Mouse (Mus musculus): Measurements from ENCODE around the gene Rbm7. TPM values are rescaled to one million over a fixed set of nuclear protein-coding genes. Genes with fewer than 3 reads are reported as not detected.

The Rbm7 gene
- polyA plus RNA-seq (2017; shearing (Covaris generic)), result 267 TPM

GRCm38 (mm10) chr9:48494817-48495547 is at the start of gene Rbm7, which contains the start of gene Gm5617:
TSS of gene Rbm7 (minus strand) at chr9:48495299.
TSS of gene Gm5617 (plus strand) at chr9:48495442.

DNA sequence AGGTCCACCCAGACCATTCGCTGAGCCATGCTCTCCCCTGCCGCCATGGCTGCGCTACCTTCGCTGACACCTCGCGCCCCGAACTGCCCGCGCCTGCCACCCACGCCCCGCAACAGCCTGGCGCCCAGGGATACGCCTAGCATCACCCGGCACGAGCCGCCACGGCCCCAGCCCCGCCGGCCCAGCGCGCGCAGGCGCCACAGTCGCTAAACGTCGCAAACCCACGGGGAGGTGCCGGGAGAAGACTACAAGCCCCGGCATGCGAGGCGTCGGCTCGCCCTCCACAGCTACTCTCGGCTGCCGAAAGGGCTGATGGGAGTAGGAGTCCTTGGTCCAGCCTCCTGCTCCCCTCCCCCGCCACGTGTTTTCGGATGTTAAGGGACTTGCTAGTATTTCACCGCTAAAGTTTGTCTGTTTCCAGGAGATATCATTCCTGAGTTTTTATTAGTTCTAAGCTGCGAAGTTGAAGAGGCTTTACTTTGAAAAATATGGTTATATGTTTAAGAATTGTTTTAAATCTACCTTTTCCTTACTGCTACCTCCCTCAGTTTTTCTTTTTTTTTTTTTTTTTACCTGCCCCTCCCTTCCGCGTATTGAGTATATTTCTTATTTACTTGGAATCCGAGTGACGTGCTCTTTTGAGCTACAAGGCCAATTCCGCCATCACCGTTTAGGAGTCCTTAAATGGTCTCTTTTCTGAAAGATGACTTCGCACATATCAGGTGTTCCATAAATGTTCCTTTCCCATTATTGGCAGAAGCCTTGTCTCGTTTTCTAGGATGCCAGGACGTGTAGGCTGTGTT is 14.5 kb downstream of the Rbm7 start, which contains the start of gene Rexo2:
Rexo2 (minus strand) TSS at position 213 of the 803 bp plus-strand sequence.

Other genes starting within 250 kb of the Rbm7 start
- gene Nxpe2, start 141.8 kb downstream of the Rbm7 start, polyA plus RNA-seq (2017; shearing (Covaris generic)), result 0.37 TPM
- 174 TPM for gene Rexo2, start 14.7 kb downstream of the Rbm7 start, polyA plus RNA-seq (2017; shearing (Covaris generic))
- gene Gm5617, start 143 bp upstream of the Rbm7 start, polyA plus RNA-seq (2017; shearing (Covaris generic)), result 15.1 TPM
- gene Nnmt, start 109.9 kb upstream of the Rbm7 start, polyA plus RNA-seq (2017; shearing (Covaris generic)), result not detected